Mouse (Mus musculus) lung, postnatal 0 days (tissue): ENCODE results near the gene Rhoa.

Experiments used
- CTCF ChIP-seq: IDR thresholded peaks from 2 replicates; pipeline ENCODE4 v1.5.1; 2016; ENCODE audit warnings: antibody characterized with exemption, mild to moderate bottlenecking
- EP300 ChIP-seq: IDR thresholded peaks from 2 replicates; pipeline ENCODE4 v1.6.1; 2016; ENCODE audit warnings: antibody characterized with exemption, mild to moderate bottlenecking, control low read depth

DNA sequence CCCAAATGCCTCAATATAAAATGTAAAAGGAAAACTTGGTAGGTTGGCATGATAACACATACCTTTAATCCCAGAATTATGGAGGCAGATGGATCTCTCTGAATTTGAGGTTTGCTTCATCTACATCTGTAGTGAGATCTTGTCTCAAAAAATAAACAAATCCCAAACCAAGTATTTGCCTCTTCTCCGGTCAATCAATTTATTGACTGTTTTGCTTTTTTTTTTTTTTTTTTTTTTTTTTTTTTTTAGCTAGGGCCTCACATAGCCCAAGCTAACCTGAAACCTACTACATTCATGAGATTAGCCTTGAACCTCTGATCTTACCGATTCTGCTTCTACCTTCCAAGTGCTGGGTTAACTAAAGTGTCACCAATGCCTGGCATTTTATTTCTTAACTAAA is 16.6 kb upstream of the Rhoa start:
- TF ChIP-seq CTCF (no peak), EP300 (no peak)
